1 mouse cellular context compared by ENCODE assay signal in the genomic region with DNA sequence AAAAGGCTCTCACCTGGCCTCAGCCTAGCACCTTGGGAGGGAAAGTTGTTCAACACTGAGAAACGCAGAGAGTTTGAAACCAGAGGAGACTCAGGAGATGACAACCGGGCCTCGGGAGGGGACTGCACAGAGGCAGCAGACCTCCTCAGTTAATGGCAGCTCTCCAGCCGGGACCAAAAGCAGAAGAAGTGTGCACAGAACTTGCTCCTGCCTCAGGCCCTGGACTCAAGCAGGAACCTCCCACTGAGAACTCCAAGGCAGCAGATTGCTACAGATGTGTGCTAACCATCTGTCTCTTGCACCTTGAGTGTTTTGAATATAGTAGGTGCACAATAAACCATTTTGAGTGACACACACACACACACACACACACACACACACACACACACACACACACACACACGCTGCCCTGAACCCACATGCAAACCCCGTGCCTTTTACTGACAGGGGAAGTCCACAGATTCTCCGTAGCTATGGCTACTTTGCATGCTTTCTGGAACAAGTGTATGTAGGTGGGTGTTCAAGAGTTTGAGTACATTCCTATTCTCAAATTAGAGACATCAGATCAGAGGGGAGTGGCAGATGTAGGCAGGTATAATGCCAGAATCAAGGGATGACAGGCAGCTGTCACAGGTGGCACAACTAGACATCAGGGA.
TF ChIP-seq lines count a peak whose summit lies in the region.

No protein-coding gene starts in this region.

TF ChIP-seq in CH12.LX, 34 proteins besides CTCF, POLR2A, EP300 and RAD21 (continued from another document):
- TF ChIP-seq MAX (IDR thresholded peaks at IDR 0.05; ENCODE audit: low read length) (peak; percentile 84), ZMIZ1 (IDR thresholded peaks at IDR 0.05; ENCODE audit: low read depth, low read length) (no peak), CHD2 (IDR thresholded peaks at IDR 0.05; ENCODE audit: low read length) (peak; percentile 70), ETS1 (conservative IDR thresholded peaks at IDR 0.05; ENCODE audit: low read depth, low read length) (peak; percentile 84), BHLHE40 (IDR thresholded peaks at IDR 0.05; ENCODE audit: low read depth, low read length) (peak; percentile 96), NELFE (IDR thresholded peaks at IDR 0.05; ENCODE audit: low read depth, low read length) (peak; percentile 39; the same call in 1 of the 2 replicates), MAFK (IDR thresholded peaks at IDR 0.05; ENCODE audit: insufficient replicate concordance, low read length) (no peak), ZNF384 (IDR thresholded peaks at IDR 0.05; ENCODE audit: low read depth, low read length) (0 out of 2 replicates have a peak, but pooled peaks have one; percentile 5), MXI1 (IDR thresholded peaks at IDR 0.05; ENCODE audit: low read depth, low read length) (peak; percentile 96), USF2 (conservative IDR thresholded peaks at IDR 0.05; ENCODE audit: low read depth, low read length) (no peak), MYC (IDR thresholded peaks at IDR 0.05; ENCODE audit: low read depth, low read length) (peak; percentile 90), CHD1 (IDR thresholded peaks at IDR 0.05; ENCODE audit: low read depth, low read length) (no peak; the same call in 1 of the 2 replicates), SIN3A (IDR thresholded peaks at IDR 0.05; ENCODE audit: low read length) (peak; percentile 93)
